Mouse (Mus musculus): ENCODE results near the gene Lrmda.

The Lrmda gene

GRCm38 (mm10) chr14:22435860-22436377 is 416.4 kb downstream of the Lrmda start:
- no peak for DNase-seq

DNA sequence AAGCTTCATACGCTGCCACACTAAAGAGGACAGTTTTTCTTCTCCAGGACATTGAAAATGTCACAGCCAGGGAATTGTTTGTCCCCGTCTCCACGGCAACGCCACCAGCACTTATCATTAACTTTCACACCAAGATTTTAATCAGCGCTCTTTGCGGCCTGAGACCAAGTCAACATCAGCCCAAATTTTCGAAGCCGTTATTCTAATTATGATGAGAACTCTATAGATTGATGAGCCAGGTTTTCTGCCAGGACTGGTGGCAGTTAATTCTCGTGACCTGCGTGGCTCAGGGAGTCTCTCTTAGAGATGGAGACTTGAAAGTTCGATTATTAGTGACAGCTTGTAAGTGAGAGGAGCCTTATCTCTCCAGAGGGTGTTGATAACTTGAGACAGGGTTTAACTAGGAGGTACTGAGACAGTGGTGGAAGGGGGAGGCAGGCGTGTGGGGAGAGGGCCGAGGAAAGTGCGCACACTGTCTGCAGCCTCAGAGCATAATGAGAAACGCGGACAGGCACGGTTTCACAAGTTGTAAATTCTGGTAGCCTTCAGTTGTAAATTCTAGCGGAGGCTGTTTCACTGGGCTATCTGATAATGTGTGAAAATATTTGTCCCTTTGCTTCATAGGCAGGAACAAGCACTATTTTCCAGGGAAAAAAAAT is 421.0 kb downstream of the Lrmda start:
- no peak for DNase-seq

GRCm38 (mm10) chr14:22441859-22442447 is 422.4 kb downstream of the Lrmda start:
- DNase-seq: no peak

- no peak for DNase-seq
These were observed 423.2 kb downstream of the Lrmda start for GRCm38 (mm10) chr14:22442719-22443118.

- no peak for DNase-seq
These were observed 425.0 kb downstream of the Lrmda start for GRCm38 (mm10) chr14:22444541-22444940.

DNA sequence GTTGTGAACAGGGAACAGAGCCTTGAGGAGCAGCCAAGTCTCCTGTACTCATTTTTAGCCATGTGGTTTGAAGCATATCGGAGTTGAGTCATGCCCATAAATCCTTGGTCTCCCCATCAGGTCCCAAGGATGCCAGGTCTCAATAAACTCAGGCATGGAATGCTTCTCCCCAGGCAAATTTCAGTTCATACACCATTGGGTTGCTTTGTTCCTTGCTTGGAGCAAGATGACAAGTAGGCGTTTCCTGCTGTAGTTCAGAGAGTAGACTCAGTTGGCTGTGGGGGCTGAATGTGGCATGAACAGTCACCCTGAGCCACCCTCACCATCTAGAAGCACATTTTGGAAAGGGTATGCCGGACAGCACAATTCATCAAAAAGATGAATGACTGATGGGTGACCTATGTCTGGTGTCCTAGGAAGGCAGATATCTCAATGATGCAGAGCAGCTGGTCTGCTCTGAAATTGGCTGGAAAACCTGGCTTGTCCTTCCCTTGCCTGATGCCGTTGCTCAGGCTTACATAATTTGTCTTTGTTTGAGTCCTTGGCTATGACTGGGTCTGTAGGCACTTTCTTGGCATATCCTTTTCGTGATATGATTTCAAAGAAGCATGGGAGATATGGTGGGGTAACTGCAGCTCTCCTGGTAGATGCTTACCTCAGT is 425.8 kb downstream of the Lrmda start:
- DNase-seq: no peak

- no peak for DNase-seq
These were observed 426.5 kb downstream of the Lrmda start for GRCm38 (mm10) chr14:22445841-22446570.

DNA sequence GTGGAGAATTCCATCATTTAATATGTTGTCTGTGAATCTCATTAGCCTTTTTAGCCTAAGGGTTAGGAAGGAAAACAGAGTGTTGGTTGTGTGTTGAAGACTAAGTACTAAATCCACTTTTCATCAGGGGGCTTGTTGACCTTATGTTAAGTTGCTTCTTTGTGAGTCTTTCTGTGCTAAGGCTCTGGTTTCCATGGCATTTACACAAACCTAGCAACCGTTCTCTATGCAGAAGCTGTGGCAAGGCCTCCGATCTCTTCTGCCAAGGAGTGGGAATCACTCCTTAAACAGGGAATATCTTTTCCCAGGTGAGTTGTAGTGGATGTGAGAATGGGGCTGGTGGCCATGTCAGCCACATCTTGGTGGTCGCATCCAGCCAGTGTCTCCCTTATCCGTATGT is 432.1 kb downstream of the Lrmda start:
- DNase-seq: no peak

DNA sequence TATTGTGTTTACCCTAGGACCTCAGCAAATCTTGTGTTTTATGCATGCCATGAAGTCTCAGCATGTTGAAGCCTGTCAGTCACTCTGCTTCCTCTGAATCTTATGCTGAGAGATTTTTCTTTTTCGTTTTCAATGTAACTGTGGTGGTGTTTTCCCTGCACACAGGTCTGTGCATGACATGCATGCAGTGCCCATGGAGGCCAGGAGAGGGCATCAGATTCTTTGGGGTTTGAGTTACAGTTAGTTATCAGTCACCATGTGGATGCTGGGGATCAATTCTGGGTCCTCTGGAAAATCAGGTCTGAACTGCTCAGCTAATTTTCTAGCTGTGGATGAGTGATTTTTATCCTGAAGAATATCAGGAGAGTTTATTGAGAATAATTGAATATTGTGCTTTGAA is 444.8 kb downstream of the Lrmda start:
- peak; percentile 6 for DNase-seq

- DNase-seq: no peak
These were observed 451.5 kb downstream of the Lrmda start for GRCm38 (mm10) chr14:22471041-22471440.

- no peak for DNase-seq
These were observed 453.9 kb downstream of the Lrmda start for GRCm38 (mm10) chr14:22473451-22473850.

GRCm38 (mm10) chr14:22473991-22474390 is 454.5 kb downstream of the Lrmda start:
- DNase-seq: no peak

DNA sequence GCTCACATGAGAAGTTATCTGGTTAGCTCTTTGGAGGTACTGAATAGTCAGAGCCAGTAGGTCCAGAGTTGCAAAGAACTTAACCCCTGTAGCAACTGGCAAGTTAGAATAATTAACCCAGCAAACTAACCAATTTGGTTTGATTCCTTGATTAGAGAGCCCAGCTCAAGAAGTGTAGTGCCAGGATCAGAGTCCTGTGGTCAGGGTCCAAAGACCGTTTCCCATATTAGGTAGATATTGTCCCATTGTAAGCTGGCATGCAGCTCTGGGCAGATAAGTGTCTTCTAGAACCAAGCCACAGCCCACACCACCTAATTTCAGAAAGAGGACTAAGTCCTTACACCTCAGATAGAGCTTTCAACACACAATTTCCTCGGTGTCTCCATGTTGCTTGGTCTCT is 473.8 kb downstream of the Lrmda start:
- no peak for DNase-seq

- DNase-seq: no peak
These were observed 474.8 kb downstream of the Lrmda start for GRCm38 (mm10) chr14:22494290-22494689.

GRCm38 (mm10) chr14:22494866-22495265 is 475.4 kb downstream of the Lrmda start:
- DNase-seq: no peak

- DNase-seq: no peak
These were observed 475.8 kb downstream of the Lrmda start for GRCm38 (mm10) chr14:22495286-22495685.

GRCm38 (mm10) chr14:22497636-22498131 is 478.2 kb downstream of the Lrmda start:
- no peak for DNase-seq

DNA sequence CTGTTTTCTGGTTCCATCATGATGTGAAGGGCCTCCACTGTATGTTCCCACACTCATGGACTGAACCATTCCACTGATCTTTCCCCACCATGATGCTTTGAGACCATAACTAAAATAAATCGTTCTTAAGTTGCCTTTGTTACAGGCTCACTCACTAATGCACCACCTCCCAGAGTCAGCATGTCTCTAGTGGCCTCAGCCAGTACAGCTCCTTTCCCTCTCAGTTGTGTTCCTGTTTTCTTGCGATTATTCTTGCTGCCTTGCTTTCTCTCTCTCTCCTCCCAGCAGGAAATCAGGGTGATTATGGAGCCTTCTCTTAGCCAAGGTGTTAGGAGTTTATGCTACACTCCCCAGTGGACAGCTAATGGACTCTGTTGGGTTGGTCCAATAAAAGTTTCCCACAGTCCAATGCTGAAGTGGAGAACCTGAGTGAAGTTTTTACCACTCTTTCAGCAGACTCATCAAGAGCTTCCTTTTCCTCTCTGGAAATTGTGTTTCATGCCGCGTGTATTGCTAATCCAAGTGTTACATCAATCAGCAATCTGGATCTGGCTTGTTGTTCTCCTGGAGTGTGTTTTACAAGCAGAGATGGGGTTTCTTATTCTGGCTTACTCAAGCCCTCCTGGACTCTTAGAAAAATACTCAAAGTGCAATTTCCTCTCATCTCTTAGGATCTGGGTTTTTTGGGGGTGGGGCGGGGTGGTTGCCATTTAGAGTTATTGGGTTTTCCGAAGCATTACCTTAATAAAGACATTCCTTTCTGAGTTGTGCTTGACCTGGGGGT is 490.4 kb downstream of the Lrmda start:
- DNase-seq: no peak

DNA sequence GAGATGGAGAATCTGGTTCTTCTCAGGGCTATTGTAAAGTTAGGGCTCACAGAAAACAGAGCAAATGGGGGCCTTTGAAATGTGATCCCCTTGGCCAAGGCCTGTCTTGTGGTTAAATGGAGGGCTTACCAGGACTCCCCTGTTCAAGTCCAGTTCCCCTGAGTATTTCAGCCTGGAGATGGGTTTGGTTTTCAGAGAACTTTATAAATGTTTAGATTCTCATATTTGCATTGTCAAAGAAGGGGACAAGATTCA is 490.9 kb downstream of the Lrmda start:
- DNase-seq: no peak

DNA sequence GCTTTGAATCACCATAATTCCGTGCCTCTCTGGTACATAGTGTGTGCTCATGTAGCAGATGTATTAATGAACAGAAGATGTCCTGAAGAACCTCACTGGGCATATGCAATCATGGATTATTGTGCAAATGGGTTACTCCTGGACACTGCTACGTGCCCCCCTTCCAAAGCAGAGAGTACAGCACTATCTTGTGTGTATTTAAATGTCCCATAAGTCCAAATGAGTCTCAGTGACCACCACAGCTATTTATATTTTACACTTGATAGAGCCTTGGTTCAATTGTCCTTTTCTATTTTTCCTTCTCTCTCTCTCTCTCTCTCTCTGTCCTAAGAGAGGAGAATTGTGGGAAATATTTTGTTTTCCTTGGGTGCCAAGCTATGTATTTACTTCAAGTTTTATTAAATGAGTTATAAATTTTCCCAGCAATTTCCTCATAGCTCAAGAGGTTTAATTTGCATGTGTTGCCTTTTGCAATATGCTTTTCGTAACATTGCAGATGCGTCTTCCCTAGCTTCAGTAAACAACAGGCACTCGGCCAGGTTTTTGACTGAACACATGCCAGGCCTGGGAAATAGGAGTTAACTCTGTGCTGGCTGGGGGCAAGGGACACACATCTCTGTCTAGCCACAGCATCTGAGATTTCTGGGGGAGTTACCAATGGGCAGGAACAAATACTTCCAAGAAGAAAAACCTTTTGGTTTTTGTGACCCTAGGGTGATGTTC is 495.0 kb downstream of the Lrmda start:
- DNase-seq: no peak

DNA sequence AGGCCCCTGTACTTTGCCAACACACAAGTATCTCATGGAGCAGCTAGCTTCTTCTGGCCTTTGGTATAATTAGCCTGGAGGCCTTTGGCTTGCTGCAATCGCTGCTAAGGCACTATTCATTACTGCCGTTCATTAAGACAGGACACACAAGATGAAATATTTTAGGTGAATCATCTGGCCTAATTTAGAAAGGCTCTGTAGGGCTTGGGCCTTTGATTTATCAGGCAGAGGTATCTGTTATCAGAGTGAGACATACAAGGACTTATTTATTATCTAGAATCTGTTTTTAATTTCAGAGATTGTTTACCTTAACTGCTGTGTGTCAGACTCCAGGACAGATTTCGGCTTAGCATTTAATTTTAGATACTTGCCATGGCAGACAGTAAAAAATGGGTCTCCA is 511.2 kb downstream of the Lrmda start:
- DNase-seq: no peak

GRCm38 (mm10) chr14:22533501-22533900 is 514.0 kb downstream of the Lrmda start:
- no peak for DNase-seq
